Mouse (Mus musculus) frontal cortex, adult (tissue): ENCODE results near the gene Zfp217.
"Not testable (repeated sequence)": the region's sequence is repeated elsewhere in the genome, so short reads cannot be mapped to it uniquely, and the experiment has no call there.

Experiments used
- ATAC-seq: cut with Nextera tagmentation; 2 replicates; pipeline ENCODE4 v1.9.2; 2017; ENCODE audit warnings: mild to moderate bottlenecking, moderate library complexity, mixed read lengths; ENCODE audit not compliant: low TSS enrichment

Gene Zfp217

DNA sequence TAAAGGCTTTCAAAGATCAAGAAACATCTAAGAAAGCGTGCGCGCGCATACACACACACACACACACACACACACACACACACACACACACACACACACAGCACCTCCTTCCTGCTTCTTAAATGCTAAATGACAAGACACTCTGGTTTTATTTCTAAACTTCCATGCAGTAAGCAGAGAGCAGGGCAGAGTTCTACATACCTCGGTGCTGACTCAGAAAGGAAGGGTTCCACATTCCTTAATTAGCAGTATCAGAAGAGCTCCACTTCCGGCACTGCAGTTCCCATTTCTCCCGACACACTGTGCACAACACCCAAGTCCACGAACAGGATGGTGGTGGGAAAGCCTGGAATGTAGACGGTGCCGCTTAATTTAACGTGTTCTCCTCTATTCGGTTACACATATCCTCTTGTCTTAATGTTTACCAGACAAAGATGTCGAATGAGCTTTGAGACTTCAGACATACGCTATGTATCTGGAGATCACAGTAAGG, at the start of gene Zfp217:
Gene Zfp217 (minus strand): TSS at position 443 of the 493 bp plus-strand sequence.
- no peak for ATAC-seq

DNA sequence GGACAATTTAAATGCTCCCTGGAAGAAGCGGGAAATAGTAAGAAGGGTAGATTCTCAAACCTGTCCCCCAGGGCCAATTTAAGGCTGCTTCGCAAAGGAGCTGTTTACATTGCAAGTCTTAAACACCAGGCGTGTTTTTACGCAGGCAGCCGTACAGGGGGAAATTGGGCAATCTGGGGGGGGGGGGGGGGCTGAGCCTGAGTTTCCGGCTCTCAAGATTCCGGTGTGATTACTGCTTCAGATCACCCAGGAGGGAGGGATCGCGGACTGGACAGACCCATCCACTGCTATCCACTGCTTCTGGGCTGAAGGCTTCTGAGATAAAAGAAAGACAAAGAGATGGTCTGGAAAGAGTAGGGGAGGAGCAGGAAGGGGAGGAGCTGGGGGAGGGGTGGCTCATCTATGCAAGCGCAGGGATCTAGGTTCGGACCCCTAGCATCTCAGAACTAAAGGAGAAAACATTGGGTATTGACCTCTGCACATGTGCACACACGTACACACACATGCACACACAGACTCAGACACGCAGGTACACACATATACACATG, 47.7 kb upstream of the Zfp217 start:
- ATAC-seq, result no peak

DNA sequence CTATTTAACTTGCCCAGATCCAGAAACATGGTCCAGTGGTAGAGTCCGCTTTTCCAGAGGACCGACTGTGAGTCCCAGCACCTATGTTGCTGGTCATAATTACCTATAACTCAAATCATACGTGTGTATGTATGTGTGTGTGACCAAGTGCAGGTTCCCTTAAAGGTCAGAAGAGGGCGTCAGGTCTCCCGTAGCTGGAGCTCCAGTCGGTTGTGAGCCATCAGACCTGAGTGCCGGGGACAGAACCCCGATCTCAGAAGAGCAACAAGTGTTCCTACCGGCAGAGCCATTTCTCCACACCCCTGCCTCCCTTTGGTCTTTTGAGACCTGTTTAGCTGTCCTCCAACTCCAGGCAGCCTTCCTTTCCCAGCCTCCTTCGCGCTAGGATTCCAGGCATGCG, 46.9 kb upstream of the Zfp217 start:
- ATAC-seq, result no peak

DNA sequence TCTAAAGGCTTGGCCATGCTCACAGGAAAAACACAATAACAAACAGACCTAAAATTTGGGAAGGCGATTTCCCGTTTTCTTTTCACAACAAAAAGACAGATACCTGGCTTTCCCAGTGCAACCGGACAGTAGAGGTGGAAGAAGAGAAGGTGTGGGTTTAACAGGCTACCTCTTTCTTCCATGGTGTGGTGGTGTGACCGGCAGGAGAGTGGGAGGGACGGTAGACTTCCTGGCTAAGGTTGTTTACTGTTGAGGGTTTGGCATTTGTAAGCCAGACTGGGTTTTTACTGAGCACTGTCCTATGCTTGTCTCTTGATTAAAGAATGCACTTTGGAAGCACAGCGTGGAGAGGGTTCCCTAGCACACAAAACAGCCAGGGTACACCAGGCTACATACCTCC, 45.9 kb upstream of the Zfp217 start:
- ATAC-seq, result no peak

DNA sequence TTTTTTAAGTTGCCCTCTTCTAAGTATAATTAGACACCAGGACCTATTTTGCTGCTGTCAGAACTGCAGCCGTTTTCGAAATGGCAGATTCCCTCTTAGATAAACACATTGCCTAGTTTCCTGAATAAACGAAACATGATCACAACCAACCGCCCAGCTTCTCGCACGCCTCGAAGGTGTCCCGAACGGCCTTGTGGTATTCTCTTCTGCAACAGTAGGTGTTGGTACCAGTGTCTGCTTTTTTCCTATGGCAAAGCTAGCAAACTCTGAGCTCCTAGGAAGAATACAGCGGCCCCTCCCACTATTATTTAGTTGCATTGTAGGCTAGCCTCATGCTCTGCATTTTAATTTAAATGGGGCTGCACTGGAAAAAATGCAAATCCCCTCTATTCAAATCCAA, 45.3 kb upstream of the Zfp217 start:
- ATAC-seq, result no peak

DNA sequence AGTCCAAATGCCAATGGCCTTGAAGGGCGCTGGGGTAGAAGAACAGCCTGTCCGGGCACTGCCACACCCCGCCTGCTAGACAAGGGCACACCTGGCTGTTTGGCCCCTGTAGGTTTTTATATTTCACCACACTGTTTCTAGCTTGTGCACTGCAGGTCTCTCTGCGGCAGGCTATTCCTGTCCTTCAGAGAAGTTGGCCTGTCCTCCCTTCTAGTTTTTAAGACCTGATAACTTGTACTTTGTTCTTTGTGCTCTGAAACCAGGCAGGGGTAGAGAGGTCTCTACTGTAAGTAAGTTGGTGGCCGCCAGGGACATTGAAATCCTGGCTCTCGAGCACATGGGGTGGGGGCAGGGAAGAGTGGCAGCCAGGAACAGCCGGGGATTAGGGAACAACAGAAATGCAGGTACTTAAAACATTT, 44.8 kb upstream of the Zfp217 start:
- no peak for ATAC-seq

DNA sequence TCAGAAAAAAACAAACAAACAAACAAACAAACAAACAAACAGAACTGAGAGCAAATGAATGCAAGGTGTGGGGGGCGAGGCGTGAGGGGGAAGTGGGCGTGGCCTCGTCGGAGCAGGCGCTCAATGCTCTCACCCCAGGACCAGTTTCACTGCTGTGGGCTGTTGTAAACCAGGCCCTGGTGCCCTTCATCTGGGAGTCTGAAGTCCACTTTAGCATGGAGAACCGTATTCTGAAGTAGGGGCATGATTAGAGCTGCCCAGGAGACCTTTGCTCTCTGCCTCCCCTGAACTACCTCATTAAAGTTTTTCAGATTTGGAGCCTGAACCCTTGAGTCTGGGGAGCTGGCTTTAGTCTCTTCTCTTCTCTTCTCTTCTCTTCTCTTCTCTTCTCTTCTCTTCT, 40.8 kb upstream of the Zfp217 start:
- no peak for ATAC-seq

DNA sequence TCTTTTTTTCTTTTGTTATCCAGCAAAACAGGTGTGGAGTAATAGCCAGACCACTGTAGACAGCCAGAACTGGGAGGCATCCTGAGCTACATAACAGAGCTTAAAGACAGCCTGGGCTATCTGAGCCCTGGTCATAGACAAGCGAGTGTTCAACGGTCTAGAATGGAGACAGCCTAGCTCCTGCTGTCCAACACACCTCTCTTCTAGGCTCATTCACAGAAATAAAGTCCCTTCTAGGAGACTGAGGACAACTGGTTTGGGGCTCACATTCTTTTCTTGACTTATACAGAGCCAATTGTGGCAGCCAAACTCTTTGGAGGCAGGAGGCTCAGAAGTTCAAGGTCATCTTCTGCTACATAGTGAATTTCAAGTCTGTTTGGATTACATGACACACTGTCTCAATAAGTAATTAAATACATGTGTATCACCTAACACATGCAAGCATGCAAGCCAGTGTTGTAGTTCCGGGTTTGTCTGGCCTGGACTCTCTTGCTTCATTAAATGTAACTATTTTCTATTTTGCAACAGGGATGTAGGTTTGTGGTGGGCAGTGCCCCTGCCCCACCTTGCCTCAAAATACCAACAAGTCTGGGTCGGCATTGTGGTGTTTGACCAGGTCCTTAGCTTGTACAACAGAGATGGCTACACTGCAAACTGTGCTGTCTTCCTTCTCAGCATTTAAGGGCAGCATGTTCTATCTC, 37.4 kb upstream of the Zfp217 start:
- no peak for ATAC-seq

DNA sequence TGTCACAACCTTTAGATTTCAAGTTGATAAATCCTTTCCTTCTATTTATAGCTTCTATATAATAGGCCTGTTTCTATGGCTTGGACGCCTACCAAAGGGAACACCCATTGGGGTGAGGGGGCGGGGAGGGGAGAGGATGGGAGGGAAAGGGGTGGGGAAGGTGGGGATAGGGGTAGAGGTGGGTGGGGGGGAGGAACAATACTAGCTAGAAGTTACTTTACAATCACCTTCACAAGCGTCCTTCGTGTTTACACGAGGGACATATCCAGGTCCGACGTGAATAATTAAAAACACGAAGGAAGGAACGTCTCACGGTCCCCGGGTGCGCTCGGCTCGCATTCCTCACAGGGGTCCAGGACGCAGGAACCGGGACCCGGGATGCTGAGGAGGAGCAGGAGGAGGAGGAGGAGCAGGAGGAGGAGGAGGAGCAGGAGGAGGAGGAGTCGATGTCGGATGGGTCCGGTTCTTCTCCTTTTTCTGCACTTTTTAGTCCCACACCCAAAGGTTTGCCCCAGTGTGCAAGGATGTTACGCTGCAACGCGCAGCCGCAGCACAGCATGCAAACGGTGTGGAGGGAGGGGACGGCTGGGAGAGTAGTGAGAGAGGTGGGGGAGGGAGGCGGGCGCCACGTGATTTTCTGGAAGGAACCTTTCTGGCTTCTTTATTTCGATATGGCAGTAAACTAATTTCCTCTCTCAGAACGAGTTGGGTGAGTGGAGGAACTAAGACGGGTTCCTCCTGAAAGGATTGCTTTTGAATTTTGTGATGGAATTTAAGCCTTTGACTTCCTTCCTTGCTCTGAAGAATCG, 36.5 kb upstream of the Zfp217 start:
- no peak for ATAC-seq

DNA sequence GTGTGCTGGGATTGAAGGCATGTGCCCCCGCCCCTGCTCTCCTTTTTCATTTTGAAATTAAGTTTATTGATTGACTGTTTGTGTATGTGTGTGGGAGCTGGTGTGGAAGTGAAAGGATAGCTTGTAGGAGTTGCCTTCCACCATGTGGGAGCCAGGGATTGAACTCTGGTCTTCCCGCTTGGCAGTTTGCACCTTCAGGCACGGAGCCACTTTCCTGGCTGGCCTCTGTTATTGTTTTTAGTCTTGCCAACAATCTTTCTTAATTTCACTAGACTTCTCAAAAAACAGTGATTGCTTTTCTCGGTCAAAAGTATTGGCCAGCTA, 35.9 kb upstream of the Zfp217 start:
- ATAC-seq, result no peak

DNA sequence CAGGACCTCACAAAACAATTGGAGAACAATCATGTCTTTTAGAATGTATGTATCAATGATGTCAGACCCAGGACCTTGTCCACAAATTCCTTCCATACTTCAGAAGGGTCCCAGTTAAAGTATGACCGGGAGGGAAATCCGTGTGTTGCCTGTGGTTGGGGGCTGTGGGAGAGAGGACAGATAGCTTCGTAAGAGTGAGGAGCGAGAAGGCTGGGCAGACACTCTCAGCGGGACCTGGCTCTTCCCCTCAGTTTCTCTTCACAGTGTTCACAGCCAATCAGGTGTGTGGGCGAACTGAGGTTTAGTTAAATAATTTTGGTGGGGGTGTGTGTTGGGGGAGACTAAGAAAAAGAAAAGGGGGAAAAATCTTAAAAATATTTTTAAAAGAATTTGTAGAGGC, 34.0 kb upstream of the Zfp217 start:
- no peak for ATAC-seq

DNA sequence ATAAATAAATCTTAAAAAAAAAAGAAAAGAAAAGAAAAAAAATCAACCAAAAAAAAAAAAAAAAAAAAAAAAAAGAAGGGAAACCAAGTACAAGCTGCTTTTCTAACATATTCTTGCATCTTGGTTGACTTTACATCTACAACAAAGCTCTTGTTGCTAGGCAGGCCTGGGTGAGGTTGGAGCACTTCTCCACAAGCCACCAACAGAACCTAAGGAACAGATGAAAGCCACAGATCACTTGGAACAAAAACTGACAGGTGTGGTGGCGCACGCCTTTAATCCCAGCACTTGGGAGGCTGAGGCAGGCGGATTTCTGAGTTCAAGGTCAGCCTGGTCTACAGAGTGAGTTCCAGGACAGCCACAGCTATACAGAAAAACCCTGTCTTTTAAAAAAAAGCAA, 32.9 kb upstream of the Zfp217 start:
- ATAC-seq, result not testable (repeated sequence)

DNA sequence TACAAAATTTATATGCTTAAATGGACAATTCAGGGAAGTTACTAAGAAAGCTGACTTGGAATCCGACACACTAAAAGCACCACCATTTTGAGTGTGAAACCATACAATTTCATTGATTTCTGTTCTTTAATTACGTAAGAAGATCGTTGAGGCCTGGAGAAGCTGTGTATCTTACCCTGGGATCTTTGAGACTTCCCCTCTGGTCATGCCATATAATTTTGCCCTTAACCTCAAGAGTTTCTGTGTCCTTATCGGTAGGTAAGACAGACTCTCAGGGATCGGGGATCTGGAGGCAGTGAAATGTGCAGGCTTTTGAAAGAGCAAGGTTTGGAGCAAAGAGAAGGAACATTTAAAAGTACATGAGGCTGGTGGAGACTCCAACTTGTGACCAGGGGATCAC, 31.4 kb upstream of the Zfp217 start:
- ATAC-seq, result no peak

DNA sequence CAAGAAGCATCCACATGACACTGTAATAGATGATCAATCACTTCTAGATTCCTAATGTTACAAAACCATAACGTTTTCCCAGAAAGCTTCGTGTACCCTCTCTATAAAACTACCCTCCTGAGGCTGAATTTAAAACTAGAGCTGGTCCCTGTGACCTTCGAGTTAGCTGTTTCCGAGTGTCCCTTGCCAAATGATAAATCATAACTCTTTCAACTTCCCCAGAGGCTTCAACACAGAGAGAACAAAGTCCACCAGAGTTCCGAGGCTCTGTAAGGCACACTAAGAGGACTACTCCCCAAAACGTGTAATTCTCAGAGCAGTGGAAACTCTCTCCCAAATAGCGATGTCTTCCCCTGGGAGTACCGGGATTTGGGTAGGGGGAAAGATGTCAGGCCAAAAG, 29.4 kb upstream of the Zfp217 start:
- no peak for ATAC-seq

DNA sequence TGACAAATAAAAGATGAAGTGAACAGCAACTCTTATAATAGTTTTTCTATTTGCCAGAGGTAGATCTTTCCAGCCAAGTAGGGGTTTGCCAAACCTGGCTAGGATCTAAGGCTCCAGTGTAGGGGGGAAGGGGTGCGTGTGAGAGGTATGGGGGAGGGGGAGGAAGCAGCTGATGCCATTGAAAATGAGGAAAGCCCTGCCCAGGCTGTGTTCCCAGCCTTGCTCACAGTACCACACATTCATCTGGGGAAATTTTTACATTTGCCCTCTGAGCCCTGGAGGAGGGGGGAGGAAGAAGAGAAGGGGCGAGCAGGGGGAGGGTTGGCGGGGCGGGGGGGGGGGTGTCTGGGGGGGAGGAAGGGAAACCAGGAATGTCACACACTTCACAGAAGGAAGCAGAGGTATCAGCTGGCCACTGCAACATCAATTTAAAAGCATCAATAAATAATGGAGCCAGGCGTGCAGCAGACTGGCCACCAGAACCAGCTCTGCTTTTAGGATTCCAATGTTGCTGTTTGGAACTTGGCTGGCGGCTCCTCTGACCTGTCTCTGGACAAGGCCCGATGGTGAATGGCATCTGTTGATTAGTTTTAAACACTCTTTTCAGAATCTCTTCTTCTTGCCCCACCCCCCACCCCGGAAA, 28.5 kb upstream of the Zfp217 start:
- no peak for ATAC-seq

DNA sequence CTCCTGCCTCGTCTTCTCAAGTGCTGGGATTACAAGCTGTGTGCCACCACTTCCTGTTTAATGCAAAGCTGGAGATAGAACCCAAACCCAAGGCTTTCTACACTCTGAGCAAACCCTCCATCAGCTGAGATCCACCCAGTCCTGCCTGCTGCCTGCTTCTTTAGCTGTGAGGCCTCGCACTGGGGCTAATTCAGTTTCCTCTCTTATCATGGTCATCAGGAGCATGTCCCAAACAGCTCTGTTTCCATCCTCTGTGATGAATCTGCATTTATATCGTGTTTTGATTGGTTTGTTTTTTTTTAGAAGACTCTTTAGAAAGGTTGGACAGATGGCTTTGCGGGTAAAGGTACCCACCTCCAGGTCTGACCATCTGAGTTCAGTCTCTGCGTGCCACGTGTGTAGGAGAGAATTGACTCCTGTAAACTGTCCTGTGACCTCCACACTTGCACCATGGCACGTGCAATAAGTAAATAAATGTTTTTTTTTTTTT, 27.8 kb upstream of the Zfp217 start:
- ATAC-seq, result no peak

DNA sequence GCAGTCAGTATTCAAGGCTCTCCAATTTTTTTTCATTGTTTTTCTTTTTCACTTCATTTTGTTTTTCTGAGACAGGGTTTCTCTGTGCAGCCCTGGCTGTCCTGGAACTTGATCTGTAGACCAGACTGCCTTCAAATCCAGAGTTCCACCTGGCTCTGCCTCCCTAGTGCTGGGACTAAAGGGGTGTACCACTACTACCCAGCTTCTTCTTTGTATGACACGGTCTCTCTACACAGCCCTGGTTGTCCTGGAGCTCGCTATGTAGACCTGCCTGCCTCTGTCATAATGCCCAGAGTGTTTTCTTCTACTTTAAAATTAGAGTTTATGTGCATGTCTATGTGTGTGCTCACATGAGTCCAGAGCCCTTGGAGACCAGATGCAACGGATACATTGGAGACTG, 27.3 kb upstream of the Zfp217 start:
- ATAC-seq, result no peak

DNA sequence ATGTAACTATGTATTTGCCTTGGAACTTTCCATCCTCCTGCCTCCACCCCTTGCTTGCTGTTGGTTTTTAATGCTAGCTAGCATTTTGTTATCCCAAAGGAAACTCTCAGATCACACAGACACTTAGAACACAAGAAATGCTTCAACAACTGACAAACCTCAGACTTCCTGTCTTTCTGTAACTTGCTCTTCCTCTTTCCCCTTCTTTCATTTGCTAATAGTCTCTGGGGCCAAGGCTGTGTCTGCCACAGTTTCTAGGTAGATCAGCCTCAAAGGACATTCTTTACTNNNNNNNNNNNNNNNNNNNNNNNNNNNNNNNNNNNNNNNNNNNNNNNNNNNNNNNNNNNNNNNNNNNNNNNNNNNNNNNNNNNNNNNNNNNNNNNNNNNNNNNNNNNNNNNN, 21.2 kb upstream of the Zfp217 start:
- ATAC-seq, result no peak

DNA sequence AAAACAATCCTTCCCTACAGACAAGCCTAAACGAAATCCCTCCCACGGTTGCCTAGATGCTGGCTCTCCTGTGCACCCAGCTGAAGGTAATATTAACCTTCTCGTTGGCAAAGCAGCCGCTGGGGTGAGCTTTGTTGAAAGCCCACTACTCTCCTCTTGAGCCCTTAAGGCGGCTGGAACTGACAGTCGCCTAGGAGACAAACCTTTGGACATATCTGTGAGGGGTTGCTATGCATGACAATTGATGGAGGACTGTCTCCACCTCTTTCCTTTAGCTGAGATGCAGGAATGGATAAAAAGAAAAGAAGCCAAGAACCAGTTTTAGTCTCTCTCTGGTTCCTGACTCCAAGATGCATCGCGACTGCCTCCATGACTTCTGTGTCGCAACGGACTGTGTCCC, 17.7 kb upstream of the Zfp217 start:
- no peak for ATAC-seq

DNA sequence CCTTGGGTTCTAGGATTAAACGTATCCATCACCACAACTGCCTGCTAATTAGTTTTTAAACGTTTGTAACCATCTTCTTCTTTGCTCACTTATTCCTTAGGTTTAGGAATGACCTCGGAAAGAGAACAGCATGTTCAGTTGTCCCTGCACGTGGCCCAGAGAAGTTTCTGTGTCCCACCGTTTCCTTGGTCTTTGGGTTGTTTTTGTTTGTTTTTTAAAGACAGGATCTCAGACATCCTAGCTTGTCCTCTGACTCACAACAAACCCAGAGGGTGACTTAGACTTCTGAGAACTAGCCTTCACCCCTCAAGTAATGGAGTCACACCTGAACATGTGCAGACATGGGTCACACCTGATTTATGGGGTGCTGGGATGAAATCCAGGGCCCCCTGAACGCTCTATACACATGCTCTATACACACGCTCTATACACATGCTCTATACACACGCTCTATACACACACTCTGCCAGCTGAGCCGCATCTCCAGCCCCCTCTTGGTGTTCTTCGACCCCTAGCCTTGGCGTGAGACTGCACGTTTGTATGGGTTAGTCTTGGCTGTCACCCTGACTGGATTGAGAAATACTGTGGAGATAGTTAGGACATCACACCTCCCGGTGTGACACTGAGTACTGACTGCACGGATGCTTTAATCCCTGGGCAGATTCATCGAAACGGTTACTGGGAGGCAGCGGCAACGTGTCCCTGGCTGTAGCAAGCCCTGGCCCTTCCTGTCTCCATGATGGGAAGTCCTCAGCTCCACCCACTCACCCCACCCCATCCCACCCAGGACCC, 16.0 kb upstream of the Zfp217 start:
- no peak for ATAC-seq

DNA sequence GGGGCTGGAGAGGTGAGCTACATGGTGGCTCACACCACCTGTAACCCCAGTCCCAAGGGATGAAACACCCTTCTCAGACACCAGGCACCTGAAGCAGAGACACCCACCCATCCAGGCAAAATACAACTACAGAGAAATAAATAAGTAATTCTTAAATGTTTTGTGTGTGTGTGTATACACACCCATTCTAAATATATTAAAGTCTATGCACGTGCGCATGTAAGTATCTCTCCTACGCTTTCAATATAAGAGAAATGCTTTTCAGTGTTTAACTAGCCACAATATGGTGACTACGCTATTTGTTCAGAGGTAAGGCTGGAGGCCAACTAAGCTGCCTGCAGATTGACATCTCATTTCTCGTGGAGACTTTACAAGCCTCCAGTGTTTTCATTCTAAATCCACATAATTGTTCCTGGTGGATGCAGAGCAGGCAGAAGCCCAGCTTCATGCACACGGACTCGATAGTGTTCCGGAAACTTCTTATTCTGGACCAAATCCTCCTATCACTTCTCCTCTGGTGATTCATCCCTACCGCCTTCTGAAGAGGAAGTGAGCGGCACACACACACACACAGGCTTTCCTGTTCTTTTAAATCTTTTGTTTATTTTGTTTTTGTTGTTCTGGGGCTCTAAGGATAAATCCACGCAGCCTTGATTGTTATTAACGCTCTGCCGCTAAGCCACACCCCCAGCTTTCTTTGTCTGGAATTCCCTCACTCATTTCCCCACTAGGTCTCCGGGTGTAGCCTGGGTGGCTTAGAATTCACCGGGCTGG, 12.1 kb upstream of the Zfp217 start:
- no peak for ATAC-seq
